In the genomic region with DNA sequence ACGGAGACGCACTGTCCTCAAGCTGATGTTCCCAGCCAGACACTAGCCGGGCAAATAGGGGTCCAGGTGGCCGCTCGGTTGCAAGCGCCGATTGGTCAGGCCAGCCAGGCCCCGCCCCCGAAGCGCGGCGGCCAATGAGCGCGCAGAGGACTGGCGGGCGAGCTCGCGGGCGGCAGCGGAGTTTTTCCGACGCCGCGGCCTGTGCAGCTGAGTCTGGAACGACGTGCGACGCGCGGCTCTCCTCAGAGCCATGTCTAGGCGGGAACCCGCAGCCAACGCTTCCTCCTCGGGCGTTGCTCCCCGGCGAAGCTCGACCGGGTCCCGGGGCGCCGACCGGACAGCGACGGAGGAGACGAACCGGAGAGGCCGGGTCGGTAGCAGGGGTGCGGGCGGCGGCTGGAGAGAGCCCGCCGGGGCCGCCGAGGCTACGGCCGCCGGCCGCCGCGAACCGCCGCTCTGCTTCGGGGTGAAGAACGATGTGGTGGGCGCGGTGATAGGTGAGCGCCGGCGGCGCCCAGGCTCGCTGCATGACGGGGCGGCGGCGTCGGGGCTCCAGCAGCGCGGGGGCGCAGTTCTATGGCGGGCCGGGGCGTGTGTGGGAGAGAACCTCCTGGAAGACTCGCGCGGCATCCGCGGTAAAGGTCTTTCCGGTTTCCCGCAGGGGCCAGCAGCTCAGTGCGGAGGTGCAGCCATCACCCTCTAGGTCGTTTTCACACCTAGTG, we compare ENCODE assay signal across 8 mouse cellular contexts. TPM values are rescaled to one million over a fixed set of nuclear protein-coding genes. Genes with fewer than 3 reads are reported as not detected.
DNase-seq lines count a peak whose midpoint lies in the region; ATAC-seq lines count a peak whose summit lies in the region.

A gene (plus strand): TSS at position 148 of the 722 bp plus-strand sequence.

- H3K4me3 ChIP-seq in forebrain, embryonic 13.5 days = peak within 1 kb of the TSS; percentile 40

- H3K4me2 ChIP-seq in forebrain, embryonic 13.5 days = peak within 1 kb of the TSS; percentile 62

- peak within 1 kb of the TSS; percentile 50 for H3K9ac ChIP-seq in forebrain, embryonic 13.5 days

- peak; percentile 37 for DNase-seq in layer of hippocampus, adult 11-12 months (ENCODE audit: low spot score)
- DNase-seq in layer of hippocampus, adult 9-10 months (ENCODE audit: low spot score) = no peak
- peak; percentile 54 for DNase-seq in heart, postnatal 4 days
- DNase-seq in layer of hippocampus, adult 9-11 months = peak; percentile 33
- peak; percentile 24 for DNase-seq in lung, postnatal 14 days
- DNase-seq in retina, postnatal 1 day = peak; percentile 86
- peak; percentile 30 to 46 for DNase-seq in thymus, postnatal 36 days

- no peaks in the 10 kb centered on the region for H3K9me3 ChIP-seq in forebrain, embryonic 13.5 days (replicated peaks)

- no peak within 1 kb of the TSS for H3K27ac ChIP-seq in forebrain, embryonic 13.5 days

- H3K27me3 ChIP-seq in forebrain, embryonic 13.5 days = peaks cover 68% of the 10 kb centered on the region

- H3K4me1 ChIP-seq in forebrain, embryonic 13.5 days = peaks cover 10% of the 10 kb centered on the region

- 4% methylated on average over 75 of the region's 93 CpGs for WGBS in forebrain, embryonic 13.5 days

- ATAC-seq in forebrain, embryonic 13.5 days = peak; percentile 97

- H3K36me3 ChIP-seq in forebrain, embryonic 13.5 days (ENCODE audit: poor library complexity, severe bottlenecking) = no peaks in the 10 kb centered on the region

RNA-seq across cellular contexts. Expression of the gene that starts here (rescaled TPM):
- 0.15 and 0.19 TPM in 2 replicates for polyA plus RNA-seq in forebrain, embryonic 13.5 days (2015; fragmentation: Nextera tagmentation; extraction: Ambion mirVana)
- not detected for total RNA-seq in heart, postnatal 4 days (2021)

Comparison
In these comparisons a context has a peak if more than half of its experiments do, and no peak if none do; other contexts are left out.
1. Peak in ATAC-seq, H3K4me3 ChIP-seq, H3K9ac ChIP-seq and H3K4me2 ChIP-seq in forebrain, embryonic 13.5 days; RNA of the gene not detected or under 1 TPM.
2. Peak in DNase-seq in heart, postnatal 4 days; RNA of the gene not detected or under 1 TPM.